19 mouse cellular contexts compared by ENCODE assay signal in genomic region chr7:49337710-49338109, GRCm38 (mm10).
"Had no signal": no experiment of that assay in that cellular context is flagged by ENCODE, and none has a peak within 500 bp of the region (broad histone marks: within the 10 kb centered on the region; RNA-seq: fewer than 3 reads in every experiment).

No protein-coding gene starts in this region.

- H3K4me2 ChIP-seq: limb, embryonic 13.5 days; liver, embryonic 13.5 days; midbrain, embryonic 13.5 days; neural tube, embryonic 13.5 days; stomach, embryonic 15.5 days had no signal

- H3K27ac ChIP-seq: kidney, postnatal 0 days; layer of hippocampus, adult 2 months; limb, embryonic 10.5 days; limb, embryonic 13.5 days; liver, embryonic 13.5 days; macrophage; midbrain, embryonic 13.5 days; neural tube, embryonic 13.5 days; stomach, embryonic 15.5 days had no signal

- H3K9ac ChIP-seq: limb, embryonic 13.5 days; liver, embryonic 13.5 days; midbrain, embryonic 13.5 days; neural tube, embryonic 13.5 days; stomach, embryonic 15.5 days had no signal

- H3K36me3 ChIP-seq: limb, embryonic 10.5 days; limb, embryonic 13.5 days; liver, embryonic 13.5 days; midbrain, embryonic 13.5 days; neural tube, embryonic 13.5 days; stomach, embryonic 15.5 days had no signal

- H3K9me3 ChIP-seq: limb, embryonic 10.5 days; limb, embryonic 13.5 days; liver, embryonic 13.5 days; midbrain, embryonic 13.5 days; neural tube, embryonic 13.5 days; stomach, embryonic 15.5 days had no signal

- H3K4me3 ChIP-seq: layer of hippocampus, adult 2 months; limb, embryonic 10.5 days; limb, embryonic 13.5 days; liver, embryonic 13.5 days; midbrain, embryonic 13.5 days; myocyte; neural tube, embryonic 13.5 days; stomach, embryonic 15.5 days had no signal

- ATAC-seq: midbrain, embryonic 13.5 days; midbrain, embryonic 16.5 days had no signal

- DNase-seq: kidney, postnatal 25 days; layer of hippocampus, adult 9-11 months; liver, embryonic 13.5 days; lung, adult 2 months; lung, postnatal 14 days; retina, postnatal 1 day; right cerebral cortex, postnatal 25 days; spleen, adult 18-20 months; thymus, postnatal 25 days had no signal

- H3K27me3 ChIP-seq: limb, embryonic 13.5 days; neural tube, embryonic 13.5 days; stomach, embryonic 15.5 days had no signal
